Mouse (Mus musculus): ENCODE measurements around the gene Ddx51. TPM values are rescaled to one million over a fixed set of nuclear protein-coding genes. Genes with fewer than 3 reads are reported as not detected.

Ddx51 gene
- total and polyA plus RNA-seq, 2 experiments from 2014 or later: 2.6 to 4.4 TPM

DNA sequence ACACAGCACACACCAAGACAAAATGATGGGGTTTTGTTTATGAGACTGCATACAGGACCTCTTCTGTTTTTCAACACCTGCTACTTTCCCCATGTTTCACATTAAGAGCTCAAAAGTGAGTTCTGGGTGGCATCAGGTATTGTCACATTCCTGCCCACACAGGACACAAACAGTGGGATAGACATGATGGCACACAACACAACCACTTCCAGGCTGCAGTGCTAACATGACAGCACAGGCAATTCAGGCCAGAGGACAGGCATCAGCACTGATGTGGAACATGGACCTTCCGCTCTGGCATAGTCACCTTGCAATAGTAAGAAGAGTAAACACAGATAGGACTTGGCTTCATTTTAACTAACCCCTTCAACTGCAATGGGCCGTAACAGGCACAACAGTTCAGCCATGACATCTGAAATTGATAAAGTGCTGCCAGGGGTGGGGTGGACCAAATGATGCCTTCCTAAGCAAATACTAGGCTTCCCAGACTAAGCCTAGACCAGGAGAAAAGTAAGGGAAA is 11.6 kb downstream of the Ddx51 start:
- Histone ChIP-seq H3K9ac (replicated peaks; ENCODE audit: low read depth, low read length) (no peak overlapping the region), H3K9me3 (replicated peaks; ENCODE audit: control insufficient read depth, low read length) (no peaks in the 10 kb centered on the region), H3K36me3 (replicated peaks; ENCODE audit: control insufficient read depth, insufficient read depth, low read length) (peaks cover 86% of the 10 kb centered on the region), H3K4me3 (ENCODE audit: low read depth, low read length) (no peak overlapping the region), H3K27ac (ENCODE audit: low read depth) (no peak overlapping the region), H3K4me2 (ENCODE audit: low read depth, low read length) (no peak overlapping the region), H3K4me1 (ENCODE audit: control insufficient read depth, insufficient read depth) (no peaks in the 10 kb centered on the region), H3K27me3 (ENCODE audit: control insufficient read depth, insufficient read depth, low read length) (no peaks in the 10 kb centered on the region)
- 90% methylated on average over 2 of the region's 2 CpGs for WGBS
- ATAC-seq (ENCODE audit: insufficient read depth, low read depth) (no peak), DNase-seq (ENCODE audit: low spot score) (no peak)
- TF ChIP-seq CTCF (IDR thresholded peaks at IDR 0.05; ENCODE audit: low read depth): no peak
- no peak for TF ChIP-seq EP300 (IDR thresholded peaks at IDR 0.05; ENCODE audit: low read depth)

GRCm38 (mm10) chr5:110665486-110666121 is 12.4 kb downstream of the Ddx51 start:
- ATAC-seq (ENCODE audit: insufficient read depth, low read depth) (no peak), DNase-seq (ENCODE audit: low spot score) (no peak)
- WGBS: 63% methylated on average over 6 of the region's 6 CpGs
- no peaks in the 10 kb centered on the region for H3K4me1 ChIP-seq (ENCODE audit: control insufficient read depth, insufficient read depth)
- no peak overlapping the region for H3K27ac ChIP-seq (ENCODE audit: low read depth)
- no peak overlapping the region for H3K4me3 ChIP-seq (ENCODE audit: low read depth, low read length)
- H3K36me3 ChIP-seq (replicated peaks; ENCODE audit: control insufficient read depth, insufficient read depth, low read length): peaks cover 86% of the 10 kb centered on the region
- H3K9me3 ChIP-seq (replicated peaks; ENCODE audit: control insufficient read depth, low read length): no peaks in the 10 kb centered on the region
- TF ChIP-seq CTCF (IDR thresholded peaks at IDR 0.05; ENCODE audit: low read depth): no peak
- H3K4me2 ChIP-seq (ENCODE audit: low read depth, low read length): no peak overlapping the region
- no peaks in the 10 kb centered on the region for H3K27me3 ChIP-seq (ENCODE audit: control insufficient read depth, insufficient read depth, low read length)
- no peak overlapping the region for H3K9ac ChIP-seq (replicated peaks; ENCODE audit: low read depth, low read length)

DNA sequence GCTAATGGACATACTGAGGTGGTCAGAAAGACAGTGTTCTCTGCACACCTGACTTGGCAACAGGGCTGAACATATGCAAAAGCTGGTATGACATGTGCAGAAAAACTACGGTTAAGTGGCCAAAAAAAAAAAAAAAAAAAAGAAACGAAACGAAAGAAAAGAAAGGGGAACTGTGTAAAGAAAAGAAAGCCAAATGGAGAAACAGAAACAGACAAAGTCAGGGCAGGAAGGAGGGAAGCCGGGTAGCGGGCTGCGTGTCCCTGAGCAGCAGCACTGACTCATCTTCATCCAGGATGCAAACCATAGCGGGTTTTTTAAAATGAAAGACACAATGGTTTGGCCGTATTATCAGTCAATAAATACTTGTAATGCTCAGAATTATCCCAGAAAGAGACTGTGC is 28.8 kb downstream of the Ddx51 start:
- no peaks in the 10 kb centered on the region for H3K4me1 ChIP-seq (ENCODE audit: control insufficient read depth, insufficient read depth)
- TF ChIP-seq CTCF (IDR thresholded peaks at IDR 0.05; ENCODE audit: low read depth) (no peak), EP300 (IDR thresholded peaks at IDR 0.05; ENCODE audit: low read depth) (no peak)
- H3K9me3 ChIP-seq (replicated peaks; ENCODE audit: control insufficient read depth, low read length): no peaks in the 10 kb centered on the region
- no peak for DNase-seq (ENCODE audit: low spot score)
- H3K36me3 ChIP-seq (replicated peaks; ENCODE audit: control insufficient read depth, insufficient read depth, low read length): peaks cover 96% of the 10 kb centered on the region
- H3K4me2 ChIP-seq (ENCODE audit: low read depth, low read length): no peak overlapping the region
- no peak overlapping the region for H3K9ac ChIP-seq (replicated peaks; ENCODE audit: low read depth, low read length)
- H3K27ac ChIP-seq (ENCODE audit: low read depth): no peak overlapping the region
- 80% methylated on average over 8 of the region's 8 CpGs for WGBS
- H3K27me3 ChIP-seq (ENCODE audit: control insufficient read depth, insufficient read depth, low read length): no peaks in the 10 kb centered on the region
- no peak for ATAC-seq (ENCODE audit: insufficient read depth, low read depth)
- H3K4me3 ChIP-seq (ENCODE audit: low read depth, low read length): no peak overlapping the region

DNA sequence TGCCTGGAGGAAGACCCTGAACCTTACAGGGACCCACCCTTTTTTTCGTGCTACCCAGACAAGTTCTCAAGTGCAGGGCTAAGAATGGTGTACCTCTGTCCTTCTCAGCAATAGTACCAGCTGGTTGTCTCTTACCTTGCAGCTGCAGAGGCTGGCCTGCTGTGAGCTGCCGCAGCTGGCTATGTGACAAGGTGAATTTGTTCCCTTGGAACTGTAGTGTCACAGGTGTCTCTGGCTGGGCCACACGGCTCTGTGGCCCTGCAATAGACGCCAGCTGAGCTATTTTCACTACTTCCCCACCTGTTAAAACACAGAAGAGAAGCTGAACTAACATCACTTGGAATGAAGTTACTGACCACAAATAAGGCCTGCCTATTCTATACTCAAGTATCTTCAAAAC is 45.4 kb downstream of the Ddx51 start:
- Histone ChIP-seq H3K36me3 (replicated peaks; ENCODE audit: control insufficient read depth, insufficient read depth, low read length) (peaks cover 94% of the 10 kb centered on the region), H3K9ac (replicated peaks; ENCODE audit: low read depth, low read length) (no peak overlapping the region), H3K4me1 (ENCODE audit: control insufficient read depth, insufficient read depth) (no peaks in the 10 kb centered on the region), H3K27me3 (ENCODE audit: control insufficient read depth, insufficient read depth, low read length) (no peaks in the 10 kb centered on the region), H3K4me3 (ENCODE audit: low read depth, low read length) (no peak overlapping the region), H3K4me2 (ENCODE audit: low read depth, low read length) (no peak overlapping the region), H3K27ac (ENCODE audit: low read depth) (no peak overlapping the region), H3K9me3 (replicated peaks; ENCODE audit: control insufficient read depth, low read length) (no peaks in the 10 kb centered on the region)
- TF ChIP-seq CTCF (IDR thresholded peaks at IDR 0.05; ENCODE audit: low read depth) (no peak), EP300 (IDR thresholded peaks at IDR 0.05; ENCODE audit: low read depth) (no peak)
- 82% methylated on average over 4 of the region's 4 CpGs for WGBS
- ATAC-seq (ENCODE audit: insufficient read depth, low read depth) (no peak), DNase-seq (ENCODE audit: low spot score) (no peak)

GRCm38 (mm10) chr5:110704004-110704403 is 50.8 kb downstream of the Ddx51 start:
- TF ChIP-seq EP300 (IDR thresholded peaks at IDR 0.05; ENCODE audit: low read depth) (no peak), CTCF (IDR thresholded peaks at IDR 0.05; ENCODE audit: low read depth) (no peak)
- Histone ChIP-seq H3K9me3 (replicated peaks; ENCODE audit: control insufficient read depth, low read length) (no peaks in the 10 kb centered on the region), H3K4me1 (ENCODE audit: control insufficient read depth, insufficient read depth) (no peaks in the 10 kb centered on the region; the same call in 1 of the 2 replicates), H3K9ac (replicated peaks; ENCODE audit: low read depth, low read length) (no peak overlapping the region), H3K4me3 (ENCODE audit: low read depth, low read length) (no peak overlapping the region), H3K36me3 (replicated peaks; ENCODE audit: control insufficient read depth, insufficient read depth, low read length) (peaks cover 92% of the 10 kb centered on the region), H3K27me3 (ENCODE audit: control insufficient read depth, insufficient read depth, low read length) (no peaks in the 10 kb centered on the region), H3K4me2 (ENCODE audit: low read depth, low read length) (no peak overlapping the region), H3K27ac (ENCODE audit: low read depth) (0 out of 2 replicates have a peak overlapping the region, but pooled peaks have one; percentile 40)
- WGBS: 69% methylated on average over 1 of the region's 1 CpGs
- ATAC-seq (ENCODE audit: insufficient read depth, low read depth): no peak
- DNase-seq (ENCODE audit: low spot score): no peak

DNA sequence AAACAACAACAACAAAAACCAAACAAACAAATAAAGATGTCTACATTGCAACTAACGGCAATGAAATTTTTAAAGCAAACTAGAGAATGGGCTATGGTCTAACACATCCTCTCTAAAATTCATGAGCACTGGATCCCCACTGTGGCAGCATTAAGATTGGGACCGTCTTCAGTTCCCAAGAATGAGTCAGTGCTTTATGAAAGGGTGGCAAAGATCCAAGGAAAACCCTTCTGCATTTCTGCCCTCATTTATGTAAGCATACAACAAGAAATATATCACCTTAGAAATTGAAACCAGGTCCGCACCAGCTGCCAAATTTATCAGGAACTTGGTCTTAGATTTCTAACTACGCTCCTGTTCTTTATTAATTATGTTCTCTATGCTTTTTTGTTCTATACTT is 56.0 kb downstream of the Ddx51 start:
- Histone ChIP-seq H3K4me3 (ENCODE audit: low read depth, low read length) (no peak overlapping the region), H3K27ac (ENCODE audit: low read depth) (no peak overlapping the region), H3K4me1 (ENCODE audit: control insufficient read depth, insufficient read depth) (no peaks in the 10 kb centered on the region; the same call in 1 of the 2 replicates), H3K9ac (replicated peaks; ENCODE audit: low read depth, low read length) (no peak overlapping the region), H3K36me3 (replicated peaks; ENCODE audit: control insufficient read depth, insufficient read depth, low read length) (peaks cover 65% of the 10 kb centered on the region), H3K4me2 (ENCODE audit: low read depth, low read length) (no peak overlapping the region), H3K27me3 (ENCODE audit: control insufficient read depth, insufficient read depth, low read length) (no peaks in the 10 kb centered on the region), H3K9me3 (replicated peaks; ENCODE audit: control insufficient read depth, low read length) (no peaks in the 10 kb centered on the region)
- ATAC-seq (ENCODE audit: insufficient read depth, low read depth) (no peak), DNase-seq (ENCODE audit: low spot score) (no peak)
- TF ChIP-seq EP300 (IDR thresholded peaks at IDR 0.05; ENCODE audit: low read depth) (no peak), CTCF (IDR thresholded peaks at IDR 0.05; ENCODE audit: low read depth) (no peak)
- 86% methylated on average over 4 of the region's 4 CpGs for WGBS

Small RNA genes within 50 kb of the gene (microRNA-seq; reads per million reads assigned to microRNA genes)
- gene Mir7026: 1.1 reads per million

Other genes with a start within 250 kb of the Ddx51 start
- 19.2 and 37.0 TPM in 2 replicates for gene Fbrsl1, start 204.9 kb upstream of the Ddx51 start, total RNA-seq (2014; rRNA removed; ENCODE audit: low replicate concordance)
- gene Fbrsl1, start 204.9 kb upstream of the Ddx51 start, polyA plus RNA-seq (2015; fragmentation: Nextera tagmentation; extraction: Ambion mirVana): 6.8 and 7.6 TPM in 2 replicates
- not detected in 2 replicates for gene Galnt9, start 109.1 kb upstream of the Ddx51 start, total RNA-seq (2014; rRNA removed; ENCODE audit: low replicate concordance)
- gene Galnt9, start 109.1 kb upstream of the Ddx51 start, polyA plus RNA-seq (2015; fragmentation: Nextera tagmentation; extraction: Ambion mirVana): not detected in 2 replicates
- gene Noc4l, start within 50 bp of the Ddx51 start, total RNA-seq (2014; rRNA removed; ENCODE audit: low replicate concordance): 7.6 and 27.2 TPM in 2 replicates
- gene Noc4l, start within 50 bp of the Ddx51 start, polyA plus RNA-seq (2015; fragmentation: Nextera tagmentation; extraction: Ambion mirVana): 16.7 and 19.0 TPM in 2 replicates
- 21.9 and 43.1 TPM in 2 replicates for gene Ep400, start 117.3 kb downstream of the Ddx51 start, total RNA-seq (2014; rRNA removed; ENCODE audit: low replicate concordance)
- 10.2 and 12.7 TPM in 2 replicates for gene Ep400, start 117.3 kb downstream of the Ddx51 start, polyA plus RNA-seq (2015; fragmentation: Nextera tagmentation; extraction: Ambion mirVana)
- gene Pus1, start 127.2 kb downstream of the Ddx51 start, total RNA-seq (2014; rRNA removed; ENCODE audit: low replicate concordance): 21.2 and 23.7 TPM in 2 replicates
- 20.5 and 23.4 TPM in 2 replicates for gene Pus1, start 127.2 kb downstream of the Ddx51 start, polyA plus RNA-seq (2015; fragmentation: Nextera tagmentation; extraction: Ambion mirVana)
- gene Ulk1, start 156.6 kb downstream of the Ddx51 start, total RNA-seq (2014; rRNA removed; ENCODE audit: low replicate concordance): 31.8 and 36.3 TPM in 2 replicates
- gene Ulk1, start 156.6 kb downstream of the Ddx51 start, polyA plus RNA-seq (2015; fragmentation: Nextera tagmentation; extraction: Ambion mirVana): 9.8 TPM in 2 replicates
- 23.0 and 42.1 TPM in 2 replicates for gene Hscb, start 186.3 kb downstream of the Ddx51 start, total RNA-seq (2014; rRNA removed; ENCODE audit: low replicate concordance)
- 23.6 and 26.5 TPM in 2 replicates for gene Hscb, start 186.3 kb downstream of the Ddx51 start, polyA plus RNA-seq (2015; fragmentation: Nextera tagmentation; extraction: Ambion mirVana)
- gene Chek2, start 186.5 kb downstream of the Ddx51 start, total RNA-seq (2014; rRNA removed; ENCODE audit: low replicate concordance): 2.5 and 4.8 TPM in 2 replicates
- gene Chek2, start 186.5 kb downstream of the Ddx51 start, polyA plus RNA-seq (2015; fragmentation: Nextera tagmentation; extraction: Ambion mirVana): 6.1 and 6.4 TPM in 2 replicates
- 12.3 and 14.2 TPM in 2 replicates for gene Ttc28, start 226.4 kb downstream of the Ddx51 start, total RNA-seq (2014; rRNA removed; ENCODE audit: low replicate concordance)
- gene Ttc28, start 226.4 kb downstream of the Ddx51 start, polyA plus RNA-seq (2015; fragmentation: Nextera tagmentation; extraction: Ambion mirVana): 3.7 and 4.6 TPM in 2 replicates

Measured in heart, postnatal 0 days (tissue).